Mouse (Mus musculus) neutrophil, adult 83 days (primary cell): ENCODE results near the gene Atp13a1. TPM values are rescaled to one million over a fixed set of nuclear protein-coding genes. Genes with fewer than 3 reads are reported as not detected.

Experiments used
- total RNA-seq, 2 experiments: library from RNA; stranded (reverse); gene quantifications; one replicate each; pipeline ENCODE4 v1.2.4; 2023

Atp13a1 gene
- 10 to 100 TPM; 27.9 to 31.3 TPM for total RNA-seq

DNA sequence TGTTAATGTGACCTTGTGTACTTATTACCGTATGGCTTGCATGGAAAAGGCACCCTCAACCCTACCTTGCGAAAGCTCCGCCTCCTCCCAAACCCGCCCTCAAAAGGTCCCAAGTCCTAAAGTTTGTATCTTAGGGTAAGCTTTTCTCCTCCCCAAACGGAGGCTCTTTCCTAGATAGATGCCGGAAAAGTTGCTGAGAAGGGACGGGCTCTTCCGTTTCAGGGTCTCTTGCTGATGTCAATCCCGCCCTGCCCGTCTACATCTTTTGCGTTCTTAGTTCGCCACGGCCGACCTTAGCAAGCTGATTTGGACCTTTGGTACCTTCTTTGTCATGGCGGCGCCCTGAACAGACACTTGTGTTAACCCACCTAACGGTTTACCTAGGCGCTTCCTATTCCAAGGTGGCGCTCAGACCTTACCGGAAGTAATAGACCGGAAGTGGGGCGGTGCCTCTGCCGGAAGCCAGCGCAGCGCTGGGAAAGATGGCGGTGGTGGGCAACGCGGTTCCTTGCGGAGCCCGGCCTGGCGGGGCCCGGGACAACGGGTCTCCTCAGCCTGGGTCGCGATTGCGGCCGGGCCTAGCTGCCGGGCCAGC lies at the start of gene Atp13a1, which contains the start of gene Zfp866:
Atp13a1 (plus strand) TSS at position 391 of the 595 bp plus-strand sequence.
Zfp866 (minus strand) TSS at position 406 of the 595 bp plus-strand sequence.

GRCm38 (mm10) chr8:69749544-69750454 lies 41.2 kb upstream of the Atp13a1 start, which contains the start of gene Zfp963:
Gene Zfp963, minus strand, starts transcription at chr8:69749970.

GRCm38 (mm10) chr8:69774503-69775148 lies 16.3 kb upstream of the Atp13a1 start, which contains the start of gene Gm20422:
Gene Gm20422, minus strand, starts transcription at chr8:69774886.

GRCm38 (mm10) chr8:69808094-69808863 lies 17.3 kb downstream of the Atp13a1 start, which contains the start of gene Gmip:
Gene Gmip, plus strand, starts transcription at chr8:69808679.

GRCm38 (mm10) chr8:69822386-69823191 lies 31.6 kb downstream of the Atp13a1 start, which contains the start of gene Lpar2:
Gene Lpar2, plus strand, starts transcription at chr8:69822429.

DNA sequence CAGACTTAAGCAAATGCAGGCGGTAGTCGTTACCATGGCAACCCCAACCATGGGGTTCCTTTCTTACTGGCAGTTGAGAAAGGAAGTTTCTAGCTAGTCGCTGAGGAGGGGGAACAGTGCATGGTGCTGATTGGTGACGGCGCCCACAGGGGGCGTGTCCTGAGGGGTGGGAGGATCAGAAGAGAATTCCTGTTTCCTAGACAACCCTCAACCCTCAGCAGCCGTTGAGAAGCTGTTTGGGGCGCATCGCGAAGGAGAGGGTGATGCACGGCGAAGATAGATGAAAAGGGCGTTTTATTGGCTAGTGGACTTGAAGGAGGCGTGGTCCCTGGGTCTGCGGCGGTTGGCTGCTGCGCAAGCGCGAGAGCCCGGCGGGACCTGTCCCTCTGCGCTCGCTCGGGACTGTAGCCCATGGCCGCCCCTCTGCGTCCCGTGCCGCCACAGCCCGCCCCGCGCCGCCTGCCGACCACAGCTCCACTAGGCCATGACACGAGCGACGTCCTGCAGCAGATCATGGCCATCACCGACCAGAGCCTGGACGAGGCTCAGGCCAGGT lies 41.4 kb downstream of the Atp13a1 start, which contains the start of gene Pbx4:
Pbx4 (plus strand) TSS at position 194 of the 556 bp plus-strand sequence.

Other genes with a start within 250 kb of the Atp13a1 start
- gene Zfp868, start 165.6 kb upstream of the Atp13a1 start, total RNA-seq: 10 to 100 TPM; 16.6 to 19.5 TPM
- under 1 TPM; 0.11 to 0.38 TPM for gene Zfp964, start 136.7 kb upstream of the Atp13a1 start, total RNA-seq
- gene Zfp869, start 80.4 kb upstream of the Atp13a1 start, total RNA-seq: 10 to 100 TPM; 15.5 to 16.4 TPM
- gene Zfp963, start 41.2 kb upstream of the Atp13a1 start, total RNA-seq: 1 to 10 TPM; 2.7 to 3.5 TPM
- gene Gm20422, start 16.3 kb upstream of the Atp13a1 start, total RNA-seq: 1 to 10 TPM in 1 of 2 experiments, not detected in 1; 2.1 TPM
- 10 to 100 TPM; 12.8 to 14.1 TPM for gene Zfp866, start within 50 bp of the Atp13a1 start, total RNA-seq
- gene Gmip, start 17.5 kb downstream of the Atp13a1 start, total RNA-seq: 100 to 1,000 TPM; 362 to 363 TPM
- 1 to 10 TPM; 3.5 TPM for gene Lpar2, start 31.3 kb downstream of the Atp13a1 start, total RNA-seq
- gene Pbx4, start 41.3 kb downstream of the Atp13a1 start, total RNA-seq: 1 to 10 TPM; 1.5 to 2.0 TPM
- under 1 TPM in 1 of 2 experiments, not detected in 1; 0.07 TPM for gene Cilp2, start 96.5 kb downstream of the Atp13a1 start, total RNA-seq
- gene Tssk6, start 111.0 kb downstream of the Atp13a1 start, total RNA-seq: 1 to 10 TPM; 1.4 to 2.1 TPM
- gene Ndufa13, start 111.4 kb downstream of the Atp13a1 start, total RNA-seq: 10 to 100 TPM; 63.2 to 66.0 TPM
- 1 to 10 TPM; 2.5 to 2.9 TPM for gene Yjefn3, start 111.5 kb downstream of the Atp13a1 start, total RNA-seq
- gene Gatad2a, start 205.2 kb downstream of the Atp13a1 start, total RNA-seq: 10 to 100 TPM; 67.2 to 72.4 TPM